In the genomic region with DNA sequence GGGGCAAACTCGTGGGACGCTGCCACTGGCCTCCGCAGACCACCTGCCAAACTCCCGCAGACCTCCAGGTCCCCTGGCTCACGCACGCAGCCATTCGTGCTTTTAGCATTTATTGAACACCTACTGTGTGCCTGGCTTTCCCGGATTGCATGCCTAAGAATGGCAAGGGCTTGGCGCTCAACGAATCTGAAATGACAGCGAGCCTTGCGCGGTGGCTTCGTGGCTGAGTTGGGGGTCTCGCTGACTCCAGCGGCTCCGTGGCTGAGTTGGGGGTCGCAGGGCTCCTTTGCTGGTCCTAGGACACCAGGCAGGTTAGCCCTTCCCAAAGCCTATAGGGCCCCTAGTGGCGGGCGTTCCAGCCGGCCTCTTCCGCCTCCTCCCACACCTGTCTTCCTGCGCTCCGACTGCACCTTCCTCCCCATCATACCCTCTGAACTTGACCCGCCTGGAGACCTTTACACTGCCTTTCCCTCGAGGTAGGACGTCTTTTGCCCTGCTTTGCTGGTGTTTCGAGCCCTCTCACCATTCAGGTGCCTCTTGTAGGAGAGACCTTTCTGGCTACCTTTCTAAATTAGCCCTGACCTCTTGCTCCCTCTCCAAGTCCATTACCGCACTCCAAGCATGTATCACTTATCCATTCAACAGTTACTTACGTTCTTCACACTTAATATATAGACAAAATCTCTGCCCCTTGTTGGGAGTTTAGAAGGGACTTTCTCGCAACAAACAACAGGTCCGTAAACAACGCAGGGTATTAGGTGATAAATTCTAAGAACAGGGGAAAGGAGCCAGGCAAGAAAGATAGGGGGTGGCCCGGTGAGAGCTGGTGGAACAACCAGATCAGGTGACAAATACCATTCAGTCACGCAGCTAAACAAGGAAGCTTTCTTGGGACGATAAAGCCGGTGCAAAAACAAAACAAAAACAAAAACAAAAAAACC, we compare ENCODE assay signal across 1 mouse cellular context.
A peak's percentile ranks its signal among the peaks of the same experiment; 100 is the strongest.
TF ChIP-seq lines count a peak whose summit lies in the region.

No protein-coding gene starts in this region.

TF ChIP-seq in MEL, 35 proteins besides CTCF, POLR2A, EP300 and RAD21 (continued from another document):
- TF ChIP-seq USF1 (IDR thresholded peaks at IDR 0.05; ENCODE audit: low read depth, low read length) = peak; percentile 50; the same call in 1 of the 2 replicates
